Mouse (Mus musculus) cerebellum, adult (tissue): ENCODE results near the gene Enox1.

Source experiments
- ATAC-seq: cut with Nextera tagmentation; 2 replicates; pipeline ENCODE4 v1.9.2; 2017; ENCODE audit warnings: mild to moderate bottlenecking, moderate library complexity, mixed read lengths; ENCODE audit not compliant: insufficient number of reproducible peaks, low FRiP score, low TSS enrichment

The Enox1 gene

GRCm38 (mm10) chr14:77439426-77439825, 282.9 kb downstream of the Enox1 start:
- no peak for ATAC-seq

GRCm38 (mm10) chr14:77440805-77441204, 284.2 kb downstream of the Enox1 start:
- ATAC-seq, result no peak

GRCm38 (mm10) chr14:77441541-77441940, 285.0 kb downstream of the Enox1 start:
- no peak for ATAC-seq

- no peak for ATAC-seq
Observed at GRCm38 (mm10) chr14:77448001-77448400, 291.4 kb downstream of the Enox1 start.

GRCm38 (mm10) chr14:77451916-77452315, 295.4 kb downstream of the Enox1 start:
- ATAC-seq, result no peak

- ATAC-seq, result no peak
Observed at GRCm38 (mm10) chr14:77456066-77456465, 299.5 kb downstream of the Enox1 start.

- ATAC-seq, result peak; percentile 91
Observed at GRCm38 (mm10) chr14:77456876-77457275, 300.3 kb downstream of the Enox1 start.

- ATAC-seq, result no peak
Observed at GRCm38 (mm10) chr14:77458217-77458616, 301.7 kb downstream of the Enox1 start.

GRCm38 (mm10) chr14:77463919-77464318, 307.4 kb downstream of the Enox1 start:
- no peak for ATAC-seq

- ATAC-seq, result no peak
Observed at GRCm38 (mm10) chr14:77464782-77465181, 308.2 kb downstream of the Enox1 start.

- ATAC-seq, result no peak
Observed at GRCm38 (mm10) chr14:77470577-77470976, 314.0 kb downstream of the Enox1 start.

- ATAC-seq, result no peak
Observed at GRCm38 (mm10) chr14:77473501-77473900, 316.9 kb downstream of the Enox1 start.

- no peak for ATAC-seq
Observed at GRCm38 (mm10) chr14:77474026-77474425, 317.5 kb downstream of the Enox1 start.

- no peak for ATAC-seq
Observed at GRCm38 (mm10) chr14:77475134-77475820, 318.7 kb downstream of the Enox1 start.

- ATAC-seq, result no peak
Observed at GRCm38 (mm10) chr14:77477704-77478103, 321.1 kb downstream of the Enox1 start.

- ATAC-seq, result no peak
Observed at GRCm38 (mm10) chr14:77478210-77478609, 321.6 kb downstream of the Enox1 start.

- ATAC-seq, result no peak
Observed at GRCm38 (mm10) chr14:77478692-77479091, 322.1 kb downstream of the Enox1 start.

GRCm38 (mm10) chr14:77483076-77483475, 326.5 kb downstream of the Enox1 start:
- no peak for ATAC-seq

GRCm38 (mm10) chr14:77484951-77485447, 328.4 kb downstream of the Enox1 start:
- peak; percentile 76 for ATAC-seq

GRCm38 (mm10) chr14:77490699-77491098, 334.1 kb downstream of the Enox1 start:
- ATAC-seq, result no peak

GRCm38 (mm10) chr14:77491731-77492130, 335.2 kb downstream of the Enox1 start:
- no peak for ATAC-seq

GRCm38 (mm10) chr14:77499996-77500581, 343.5 kb downstream of the Enox1 start:
- no peak for ATAC-seq
